Comparison of ENCODE assay signal across 9 mouse cellular contexts in genomic region chr8:69874155-69874554, GRCm38 (mm10). TPM values are rescaled to one million over a fixed set of nuclear protein-coding genes. Genes with fewer than 3 reads are reported as not detected.
A peak's percentile ranks its signal among the peaks of the same experiment; 100 is the strongest.
DNase-seq lines count a peak whose midpoint lies in the region; ATAC-seq and TF ChIP-seq lines count a peak whose summit lies in the region.
"Had no signal": no experiment of that assay in that cellular context is flagged by ENCODE, and none has a peak within 500 bp of the region (broad histone marks: within the 10 kb centered on the region; RNA-seq: fewer than 3 reads in every experiment).

No protein-coding gene starts in this region.

- H3K9ac ChIP-seq in intestine, postnatal 0 days (ENCODE audit: low read depth, low read length), result no peak overlapping the region
- H3K9ac ChIP-seq in intestine, embryonic 16.5 days (ENCODE audit: low read depth, low read length), result no peak overlapping the region
- H3K9ac ChIP-seq: lung, embryonic 15.5 days had no signal

- no peak overlapping the region for H3K4me3 ChIP-seq in intestine, postnatal 0 days (ENCODE audit: low read depth, low read length)
- no peak overlapping the region for H3K4me3 ChIP-seq in intestine, embryonic 16.5 days (ENCODE audit: low read length)
- no peak overlapping the region for H3K4me3 ChIP-seq in C2C12 (ENCODE audit: insufficient read depth, poor library complexity, severe bottlenecking)
- H3K4me3 ChIP-seq: lung, embryonic 15.5 days had no signal

- no peak overlapping the region for H3K27ac ChIP-seq in intestine, postnatal 0 days (ENCODE audit: low read depth, low read length)
- no peak overlapping the region for H3K27ac ChIP-seq in intestine, embryonic 16.5 days (ENCODE audit: low read length)
- H3K27ac ChIP-seq: lung, embryonic 15.5 days had no signal

- peak; percentile 75 for TF ChIP-seq CTCF in intestine, postnatal 0 days (IDR thresholded peaks at IDR 0.05; ENCODE audit: low read depth)
- peak; percentile 40 for TF ChIP-seq CTCF in C2C12 (IDR thresholded peaks at IDR 0.05; ENCODE audit: control insufficient read depth, insufficient read depth, insufficient read length)

- no peaks in the 10 kb centered on the region for H3K4me1 ChIP-seq in intestine, postnatal 0 days (replicated peaks; ENCODE audit: control insufficient read depth, insufficient read depth, low read length)
- H3K4me1 ChIP-seq in intestine, embryonic 16.5 days (ENCODE audit: control insufficient read depth, insufficient read depth, low read length), result no peaks in the 10 kb centered on the region
- H3K4me1 ChIP-seq: lung, embryonic 15.5 days had no signal

- H3K79me3 ChIP-seq in C2C12 (ENCODE audit: low read depth), result no peaks in the 10 kb centered on the region

- H3K36me3 ChIP-seq in intestine, postnatal 0 days (ENCODE audit: control insufficient read depth, insufficient read depth), result no peaks in the 10 kb centered on the region
- H3K36me3 ChIP-seq in intestine, embryonic 16.5 days (ENCODE audit: control insufficient read depth, insufficient read depth, low read length), result no peaks in the 10 kb centered on the region
- H3K36me3 ChIP-seq in C2C12 (ENCODE audit: control insufficient read depth, insufficient read depth), result no peaks in the 10 kb centered on the region
- H3K36me3 ChIP-seq: lung, embryonic 15.5 days had no signal

- peak; percentile 70 for DNase-seq in R1 (ENCODE audit: low read depth, low spot score)
- DNase-seq in embryo, embryonic 10.5 days (ENCODE audit: low spot score), result peak; percentile 84
- DNase-seq in kidney, postnatal 36 days, result peak; percentile 45 to 83
- DNase-seq in lung, postnatal 36 days, result peak; percentile 80
- DNase-seq in thymus, postnatal 36 days, result peak; percentile 29 to 49

- peaks cover 1% of the 10 kb centered on the region; the same call in 1 of the 2 replicates for H3K27me3 ChIP-seq in intestine, postnatal 0 days (replicated peaks; ENCODE audit: control insufficient read depth, insufficient read depth, low read length)
- H3K27me3 ChIP-seq in intestine, embryonic 16.5 days (replicated peaks; ENCODE audit: control insufficient read depth, insufficient read depth, low read length), result no peaks in the 10 kb centered on the region
- peaks cover 3% of the 10 kb centered on the region for H3K27me3 ChIP-seq in C2C12 (ENCODE audit: control insufficient read depth, insufficient read depth, insufficient read length)

- H3K4me2 ChIP-seq in intestine, postnatal 0 days (replicated peaks; ENCODE audit: low read depth), result no peak overlapping the region
- H3K4me2 ChIP-seq in intestine, embryonic 16.5 days (ENCODE audit: low read depth, low read length), result no peak overlapping the region
- H3K4me2 ChIP-seq: lung, embryonic 15.5 days had no signal

- no peak overlapping the region for H3ac ChIP-seq in C2C12 (ENCODE audit: control insufficient read depth, insufficient read length, low read depth)

- H3K9me3 ChIP-seq in intestine, postnatal 0 days (ENCODE audit: control insufficient read depth), result no peaks in the 10 kb centered on the region
- no peaks in the 10 kb centered on the region for H3K9me3 ChIP-seq in intestine, embryonic 16.5 days (ENCODE audit: control insufficient read depth, low read length)
- H3K9me3 ChIP-seq: lung, embryonic 15.5 days had no signal

- WGBS in intestine, postnatal 0 days, result 10% methylated on average over 9 of the region's 9 CpGs
- 12% methylated on average over 9 of the region's 9 CpGs for WGBS in intestine, embryonic 16.5 days

- H3K79me2 ChIP-seq in C2C12 (ENCODE audit: control insufficient read depth, insufficient read depth), result no peaks in the 10 kb centered on the region

- no peak for ATAC-seq in intestine, postnatal 0 days
- ATAC-seq in intestine, embryonic 16.5 days, result no peak

TF ChIP-seq in C2C12, 6 proteins besides CTCF, POLR2A, EP300 and RAD21:
- no peak for TF ChIP-seq MYOD1 (IDR thresholded peaks at IDR 0.05; ENCODE audit: control insufficient read depth, insufficient read length, low read depth)
- no peak for TF ChIP-seq MYOG (IDR thresholded peaks at IDR 0.05; ENCODE audit: control insufficient read depth, extremely low read depth, insufficient read length)
- TF ChIP-seq CEBPB (IDR thresholded peaks at IDR 0.05; ENCODE audit: low read depth), result no peak
- no peak for TF ChIP-seq MAX (IDR thresholded peaks at IDR 0.05)
- TF ChIP-seq FOSL1 (IDR thresholded peaks at IDR 0.05; ENCODE audit: insufficient read depth, low read length, poor library complexity, severe bottlenecking), result no peak
- TF ChIP-seq USF1 (IDR thresholded peaks at IDR 0.05; ENCODE audit: low read depth), result no peak

RNA-seq across cellular contexts. Expression of gene Cilp2, which starts 13.3 kb away (rescaled TPM):
- 0.22 and 0.25 TPM in 2 replicates for polyA plus RNA-seq in intestine, postnatal 0 days (2015; fragmentation: Nextera tagmentation; extraction: Ambion mirVana)
- 0.51 and 0.53 TPM in 2 replicates for polyA plus RNA-seq in intestine, embryonic 16.5 days (2015; fragmentation: Nextera tagmentation; extraction: Ambion mirVana)
- 0.02 TPM for polyA plus RNA-seq in C2C12 (2012; fragmentation: generic; extraction: Trizol)

RNA-seq across cellular contexts. Expression of gene Tssk6, which starts 27.8 kb away (rescaled TPM):
- 1.2 and 2.3 TPM in 2 replicates for polyA plus RNA-seq in intestine, postnatal 0 days (2015; fragmentation: Nextera tagmentation; extraction: Ambion mirVana)
- polyA plus RNA-seq in intestine, embryonic 16.5 days (2015; fragmentation: Nextera tagmentation; extraction: Ambion mirVana), result 2.8 TPM in 2 replicates
- polyA plus RNA-seq in C2C12 (2012; fragmentation: generic; extraction: Trizol), result 0.57 TPM

RNA-seq across cellular contexts. Expression of gene Ndufa13, which starts 28.2 kb away (rescaled TPM):
- 310 and 317 TPM in 2 replicates for polyA plus RNA-seq in intestine, postnatal 0 days (2015; fragmentation: Nextera tagmentation; extraction: Ambion mirVana)
- 233 and 243 TPM in 2 replicates for polyA plus RNA-seq in intestine, embryonic 16.5 days (2015; fragmentation: Nextera tagmentation; extraction: Ambion mirVana)
- 135 TPM for polyA plus RNA-seq in C2C12 (2012; fragmentation: generic; extraction: Trizol)

RNA-seq across cellular contexts. Expression of gene Yjefn3, which starts 28.4 kb away (rescaled TPM):
- polyA plus RNA-seq in intestine, postnatal 0 days (2015; fragmentation: Nextera tagmentation; extraction: Ambion mirVana), result 2.1 and 2.2 TPM in 2 replicates
- 3.2 and 3.8 TPM in 2 replicates for polyA plus RNA-seq in intestine, embryonic 16.5 days (2015; fragmentation: Nextera tagmentation; extraction: Ambion mirVana)
- polyA plus RNA-seq in C2C12 (2012; fragmentation: generic; extraction: Trizol), result 2.6 TPM

RNA-seq across cellular contexts. Expression of gene Pbx4, which starts 41.9 kb away (rescaled TPM):
- 2.7 and 4.7 TPM in 2 replicates for polyA plus RNA-seq in intestine, postnatal 0 days (2015; fragmentation: Nextera tagmentation; extraction: Ambion mirVana)
- polyA plus RNA-seq in intestine, embryonic 16.5 days (2015; fragmentation: Nextera tagmentation; extraction: Ambion mirVana), result 2.7 and 2.9 TPM in 2 replicates
- polyA plus RNA-seq in C2C12 (2012; fragmentation: generic; extraction: Trizol), result 1.6 TPM
